Mouse (Mus musculus): ENCODE data around the gene Rplp1. TPM values are rescaled to one million over a fixed set of nuclear protein-coding genes. Genes with fewer than 3 reads are reported as not detected.
A peak's percentile ranks its signal among the peaks of the same experiment; 100 is the strongest.

The Rplp1 gene
- 3,879 and 4,235 TPM in 2 replicates for polyA plus RNA-seq (2011; ENCODE audit: insufficient read length, low read depth, missing spikeins)

DNA sequence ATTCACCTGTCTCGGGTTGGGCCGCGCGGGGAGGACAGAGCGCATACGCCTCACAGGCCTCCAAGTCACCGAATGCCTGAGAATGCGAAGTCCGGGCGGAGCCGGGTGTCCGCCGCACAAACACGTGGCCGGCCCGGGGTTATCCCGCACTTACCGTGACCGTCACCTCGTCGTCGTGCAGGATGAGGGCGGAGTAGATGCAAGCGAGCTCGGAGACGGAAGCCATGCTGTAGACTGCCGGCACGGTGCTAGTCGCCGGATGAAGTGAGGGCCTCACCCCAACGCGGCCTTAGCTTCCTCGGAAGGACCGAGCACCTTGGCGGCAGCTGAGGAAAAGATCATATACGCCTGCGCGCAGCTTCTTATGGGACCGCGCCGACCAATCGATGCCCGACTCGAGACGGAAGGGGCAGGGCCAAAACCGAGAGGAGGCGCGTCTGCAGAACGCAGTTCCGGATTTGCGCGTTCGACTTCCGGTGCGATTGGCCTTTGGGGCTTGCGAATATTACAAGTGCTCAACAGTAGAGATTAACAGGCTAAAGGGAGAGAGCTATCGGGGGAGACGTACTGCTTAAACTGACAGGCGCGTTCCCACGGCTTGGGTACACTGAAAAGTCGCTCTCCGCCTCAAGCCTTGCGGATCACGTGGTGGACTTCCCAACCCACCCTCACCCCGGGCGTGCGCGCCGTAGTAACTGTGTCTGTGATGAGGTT, at the start of gene Rplp1:
Rplp1 (minus strand) TSS at position 340 of the 714 bp plus-strand sequence.
- Histone ChIP-seq H3K4me3 (ENCODE audit: insufficient read depth, low read length) (peak within 1 kb of the TSS; percentile 95), H3K27ac (ENCODE audit: insufficient read depth, low read length) (peak within 1 kb of the TSS; percentile 97), H3K4me1 (ENCODE audit: control insufficient read depth, insufficient read depth, low read length) (no peaks in the 10 kb centered on the region; the same call in 1 of the 2 replicates)
- TF ChIP-seq POLR2A (IDR thresholded peaks at IDR 0.05; ENCODE audit: low read depth, low read length) (peak; percentile 92), CTCF (IDR thresholded peaks at IDR 0.05; ENCODE audit: borderline replicate concordance, insufficient read depth, low read length) (no peak)

DNA sequence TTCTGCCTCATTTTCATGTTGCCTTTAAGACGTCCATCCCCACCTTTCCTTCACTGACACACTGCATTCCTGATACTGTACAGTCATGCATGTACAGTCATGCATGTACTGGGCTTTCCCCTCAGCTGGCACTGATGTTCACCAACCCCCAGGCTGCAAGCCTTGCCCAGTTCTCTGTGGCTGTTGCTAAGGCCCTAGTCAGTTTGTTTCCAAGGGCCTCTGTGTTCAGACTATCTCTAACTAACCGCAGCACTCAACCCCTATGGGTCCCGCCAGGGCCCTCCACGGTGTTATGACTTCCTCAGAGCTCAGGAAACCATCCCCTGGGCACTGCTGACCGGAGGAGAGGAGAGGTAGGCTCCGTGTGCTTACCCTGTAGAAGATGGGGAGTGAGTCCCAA, 49.0 kb upstream of the Rplp1 start:
- H3K4me3 ChIP-seq (ENCODE audit: insufficient read depth, low read length): no peak overlapping the region
- TF ChIP-seq CTCF (IDR thresholded peaks at IDR 0.05; ENCODE audit: borderline replicate concordance, insufficient read depth, low read length) (no peak), POLR2A (IDR thresholded peaks at IDR 0.05; ENCODE audit: low read depth, low read length) (no peak)
- H3K4me1 ChIP-seq (ENCODE audit: control insufficient read depth, insufficient read depth, low read length): no peaks in the 10 kb centered on the region; the same call in 1 of the 2 replicates
- H3K27ac ChIP-seq (ENCODE audit: insufficient read depth, low read length): no peak overlapping the region

DNA sequence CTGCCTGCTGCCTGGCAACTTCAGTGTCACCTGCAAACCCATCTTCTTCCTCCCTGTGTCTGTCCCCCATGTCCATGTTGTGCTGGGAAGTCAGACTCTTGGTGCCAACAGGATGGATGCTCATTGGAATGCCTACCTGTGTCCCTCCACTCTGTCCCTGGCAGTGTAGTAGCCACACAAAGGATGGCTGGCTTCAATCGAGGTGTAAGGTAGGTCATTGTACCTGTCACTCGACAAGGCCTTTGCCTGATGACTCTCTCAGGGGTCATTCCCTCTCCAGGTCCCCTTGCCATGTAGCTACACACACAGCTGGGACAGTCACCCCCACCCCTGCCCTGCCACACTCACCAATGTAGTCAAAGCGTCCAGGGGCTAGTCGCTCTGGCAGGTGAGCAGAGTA, 46.8 kb upstream of the Rplp1 start:
- H3K4me1 ChIP-seq (ENCODE audit: control insufficient read depth, insufficient read depth, low read length): no peaks in the 10 kb centered on the region; the same call in 1 of the 2 replicates
- TF ChIP-seq CTCF (IDR thresholded peaks at IDR 0.05; ENCODE audit: borderline replicate concordance, insufficient read depth, low read length) (no peak), POLR2A (IDR thresholded peaks at IDR 0.05; ENCODE audit: low read depth, low read length) (no peak)
- no peak overlapping the region for H3K4me3 ChIP-seq (ENCODE audit: insufficient read depth, low read length)
- no peak overlapping the region for H3K27ac ChIP-seq (ENCODE audit: insufficient read depth, low read length)

DNA sequence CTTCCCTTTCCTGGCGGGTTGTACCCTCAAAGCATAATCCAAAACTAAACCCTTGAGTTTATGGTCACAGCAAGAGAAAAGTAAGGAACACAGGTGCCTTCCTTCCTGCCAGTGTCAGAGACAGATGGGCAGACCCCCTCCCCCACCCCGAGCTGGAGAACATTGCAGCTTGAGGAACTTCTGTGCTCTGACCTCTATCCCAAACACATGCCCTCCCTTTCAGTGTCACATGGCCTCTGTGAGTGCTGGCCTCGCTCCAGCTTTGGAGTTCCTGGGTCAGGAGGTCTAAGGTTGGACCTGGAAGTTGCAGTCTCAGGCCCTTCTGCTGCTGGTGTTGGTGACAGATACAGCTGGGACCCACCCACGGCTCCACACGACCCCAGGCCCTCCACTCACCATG, 46.4 kb upstream of the Rplp1 start:
- Histone ChIP-seq H3K4me1 (ENCODE audit: control insufficient read depth, insufficient read depth, low read length) (no peaks in the 10 kb centered on the region; the same call in 1 of the 2 replicates), H3K27ac (ENCODE audit: insufficient read depth, low read length) (no peak overlapping the region), H3K4me3 (ENCODE audit: insufficient read depth, low read length) (no peak overlapping the region)
- TF ChIP-seq CTCF (IDR thresholded peaks at IDR 0.05; ENCODE audit: borderline replicate concordance, insufficient read depth, low read length): no peak
- TF ChIP-seq POLR2A (IDR thresholded peaks at IDR 0.05; ENCODE audit: low read depth, low read length): no peak

DNA sequence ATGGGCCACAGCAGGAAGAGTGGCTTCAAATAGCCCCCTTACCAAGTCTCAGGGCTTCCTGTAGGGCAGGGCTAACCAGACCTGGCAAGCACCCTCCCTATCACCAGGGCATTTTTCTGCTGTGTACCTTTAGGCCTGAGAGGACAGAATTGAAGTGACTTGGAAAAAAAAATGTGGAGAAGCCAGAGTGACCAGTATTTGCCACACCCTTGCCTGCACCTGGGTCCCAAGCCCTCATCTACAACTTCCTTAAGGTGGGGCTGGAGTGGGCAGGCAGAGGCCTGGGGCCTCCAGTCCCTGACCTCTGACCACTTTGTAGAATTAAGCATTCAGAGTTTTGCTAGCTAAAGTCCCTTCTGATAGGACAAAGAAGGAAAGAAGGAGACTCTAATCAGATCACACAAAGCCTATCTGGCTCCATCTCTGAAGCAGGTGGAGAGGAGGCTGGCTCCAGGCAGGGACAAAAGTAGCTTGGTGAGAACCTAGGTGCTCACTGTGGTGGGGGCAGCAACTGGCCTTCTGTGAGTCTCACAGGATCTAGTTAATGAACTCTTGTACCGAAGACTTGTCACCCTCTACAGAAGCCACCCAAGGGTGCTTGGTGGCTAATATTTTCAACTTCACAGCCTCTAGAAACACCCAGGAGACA, 45.7 kb upstream of the Rplp1 start:
- TF ChIP-seq CTCF (IDR thresholded peaks at IDR 0.05; ENCODE audit: borderline replicate concordance, insufficient read depth, low read length): no peak
- no peak for TF ChIP-seq POLR2A (IDR thresholded peaks at IDR 0.05; ENCODE audit: low read depth, low read length)

DNA sequence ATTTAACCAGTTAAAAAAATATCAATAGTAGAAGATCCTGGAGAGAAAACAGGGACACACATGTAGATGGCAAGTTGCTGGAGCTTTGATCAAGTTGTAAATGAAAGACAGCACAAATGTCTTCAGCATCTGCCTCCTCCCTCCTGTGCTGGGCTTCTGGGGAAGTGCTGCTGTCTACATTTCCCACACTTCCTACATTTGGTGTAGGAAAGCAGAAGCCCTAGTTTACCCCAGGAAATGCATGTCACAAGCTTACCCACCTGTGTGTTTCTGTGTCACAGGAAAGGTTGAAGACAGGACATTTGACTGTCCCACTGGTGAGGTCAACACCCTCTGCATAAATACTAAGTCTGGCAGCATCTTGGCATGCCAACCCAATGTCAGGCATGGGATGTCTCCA, 40.4 kb upstream of the Rplp1 start:
- TF ChIP-seq CTCF (IDR thresholded peaks at IDR 0.05; ENCODE audit: borderline replicate concordance, insufficient read depth, low read length): no peak
- Histone ChIP-seq H3K4me3 (ENCODE audit: insufficient read depth, low read length) (no peak overlapping the region), H3K27ac (ENCODE audit: insufficient read depth, low read length) (no peak overlapping the region), H3K4me1 (ENCODE audit: control insufficient read depth, insufficient read depth, low read length) (no peaks in the 10 kb centered on the region)

More for the DNA sequence above, 45.7 kb upstream of the Rplp1 start:
- Histone ChIP-seq H3K4me3 (ENCODE audit: insufficient read depth, low read length) (no peak overlapping the region), H3K27ac (ENCODE audit: insufficient read depth, low read length) (no peak overlapping the region), H3K4me1 (ENCODE audit: control insufficient read depth, insufficient read depth, low read length) (no peaks in the 10 kb centered on the region)

DNA sequence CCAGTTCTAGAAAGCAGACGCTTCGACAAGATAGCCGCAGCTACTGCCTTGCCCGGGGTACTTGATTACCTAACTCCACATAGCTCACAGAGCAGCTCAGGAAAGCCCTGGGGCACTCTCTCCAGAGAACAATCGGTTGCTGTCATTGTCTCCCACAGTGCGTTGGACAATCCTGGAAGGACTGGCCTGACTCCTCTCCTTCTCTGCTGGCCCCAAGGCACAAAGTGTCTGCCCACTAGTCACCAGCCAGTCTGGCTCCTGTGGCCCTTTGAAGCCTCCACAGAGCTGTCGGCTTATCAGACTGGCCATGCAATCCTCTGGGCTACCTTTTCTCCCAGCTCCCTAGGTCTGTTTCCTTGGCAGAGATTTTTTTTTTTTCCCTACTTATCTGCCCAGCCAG, 37.9 kb upstream of the Rplp1 start:
- Histone ChIP-seq H3K4me3 (ENCODE audit: insufficient read depth, low read length) (no peak overlapping the region), H3K4me1 (ENCODE audit: control insufficient read depth, insufficient read depth, low read length) (no peaks in the 10 kb centered on the region), H3K27ac (ENCODE audit: insufficient read depth, low read length) (no peak overlapping the region)
- TF ChIP-seq POLR2A (IDR thresholded peaks at IDR 0.05; ENCODE audit: low read depth, low read length) (no peak), CTCF (IDR thresholded peaks at IDR 0.05; ENCODE audit: borderline replicate concordance, insufficient read depth, low read length) (no peak)

DNA sequence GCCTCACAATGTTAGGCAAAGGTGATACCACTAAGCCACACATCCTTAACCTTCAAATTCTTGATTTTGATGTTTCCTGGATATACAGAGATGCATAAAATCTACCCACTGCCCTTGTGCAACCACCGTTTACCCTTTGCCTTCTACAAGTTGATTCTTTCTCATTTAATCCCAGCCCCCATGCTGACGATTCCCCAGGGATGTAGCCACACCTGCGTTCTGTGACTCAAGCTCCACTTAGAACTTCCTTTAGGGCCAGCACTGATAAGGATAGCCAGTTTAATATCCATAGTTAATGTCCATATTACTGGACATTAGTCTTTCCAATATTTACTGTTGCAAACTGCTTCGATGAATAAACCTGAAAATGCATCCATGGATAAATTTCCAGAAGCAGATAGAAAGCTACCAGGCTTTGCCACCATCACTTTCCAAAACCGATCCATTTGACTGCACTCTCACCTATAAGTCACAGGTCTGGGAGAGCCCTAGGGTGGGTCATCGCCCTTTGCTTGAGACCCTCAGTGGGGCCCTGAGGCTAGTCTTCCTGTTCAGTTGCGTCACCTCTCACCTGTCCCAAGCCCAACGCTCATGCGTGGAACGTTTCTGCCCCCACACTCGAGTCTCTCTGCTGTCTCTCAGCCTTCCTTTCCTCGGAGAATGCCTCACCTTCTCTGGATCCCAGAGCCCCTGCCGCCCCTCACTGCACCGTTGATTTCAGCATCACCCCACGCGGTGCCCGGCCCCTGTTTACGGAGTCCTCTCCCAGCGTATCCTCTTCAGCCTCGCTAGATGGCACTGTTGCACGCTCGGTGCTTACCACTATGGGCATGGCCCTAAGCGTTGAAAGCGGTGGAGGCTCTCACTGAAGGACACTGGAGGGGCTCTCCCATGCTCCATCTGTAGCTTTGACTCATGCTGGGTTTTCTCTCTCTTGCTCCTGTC, 33.3 kb upstream of the Rplp1 start:
- Histone ChIP-seq H3K4me1 (ENCODE audit: control insufficient read depth, insufficient read depth, low read length) (no peaks in the 10 kb centered on the region), H3K27ac (ENCODE audit: insufficient read depth, low read length) (peak overlapping the region; percentile 58; the same call in 1 of the 2 replicates), H3K4me3 (ENCODE audit: insufficient read depth, low read length) (peak overlapping the region; percentile 57)
- TF ChIP-seq CTCF (IDR thresholded peaks at IDR 0.05; ENCODE audit: borderline replicate concordance, insufficient read depth, low read length): peak; percentile 96
- no peak for TF ChIP-seq POLR2A (IDR thresholded peaks at IDR 0.05; ENCODE audit: low read depth, low read length)

DNA sequence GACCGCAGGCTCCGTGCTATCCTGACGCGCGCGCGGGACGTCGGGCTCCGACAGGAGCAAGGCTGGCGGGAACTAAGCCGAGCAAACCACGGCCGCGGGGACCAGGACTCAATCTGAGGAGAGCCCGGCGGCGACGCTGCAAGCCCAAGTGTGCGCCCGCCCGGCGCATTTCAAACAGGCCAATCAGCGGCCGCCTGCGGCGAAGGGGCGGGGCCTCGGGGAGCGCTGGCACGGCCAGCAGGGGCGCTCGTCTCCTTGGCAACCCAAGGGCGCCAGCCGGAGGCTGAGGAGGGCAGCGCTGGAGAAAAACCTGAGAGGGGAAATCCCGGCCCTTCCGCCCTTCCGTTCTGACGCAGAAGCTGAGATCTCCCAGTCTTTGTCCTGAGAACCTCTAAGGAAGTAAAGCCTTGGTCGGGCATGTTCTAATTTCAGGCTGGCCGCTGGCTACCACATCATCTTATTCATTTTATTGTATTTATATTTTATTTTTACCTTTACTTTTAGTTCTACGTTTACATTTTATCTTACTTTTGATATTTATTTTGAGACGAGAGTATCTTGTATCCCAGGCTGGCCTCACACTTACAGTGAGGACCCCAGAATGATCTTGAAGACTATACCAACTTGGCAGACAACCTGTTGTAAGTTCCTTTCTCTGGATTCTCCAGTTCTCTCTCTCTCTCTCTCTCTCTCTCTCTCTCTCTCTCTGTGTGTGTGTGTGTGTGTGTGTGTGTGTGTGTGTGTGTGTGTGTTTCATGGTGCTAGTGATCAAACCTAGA, 32.5 kb upstream of the Rplp1 start, which contains the start of gene Kif23:
Kif23 (minus strand) TSS at position 152 of the 779 bp plus-strand sequence.
- Histone ChIP-seq H3K4me1 (ENCODE audit: control insufficient read depth, insufficient read depth, low read length) (no peaks in the 10 kb centered on the region), H3K27ac (ENCODE audit: insufficient read depth, low read length) (peak within 1 kb of the TSS; percentile 58), H3K4me3 (ENCODE audit: insufficient read depth, low read length) (peak within 1 kb of the TSS; percentile 81)
- TF ChIP-seq CTCF (IDR thresholded peaks at IDR 0.05; ENCODE audit: borderline replicate concordance, insufficient read depth, low read length) (no peak), POLR2A (IDR thresholded peaks at IDR 0.05; ENCODE audit: low read depth, low read length) (peak; percentile 70)
